Mouse (Mus musculus) kidney, postnatal 0 days (tissue): ENCODE data around the gene Slc5a10. TPM values are rescaled to one million over a fixed set of nuclear protein-coding genes. Genes with fewer than 3 reads are reported as not detected.

Source experiments
- ATAC-seq: fragments of 200-750 bp; cut with Nextera tagmentation; replicated peaks from 2 replicates; pipeline ENCODE4 v1.8.0; 2017; ENCODE audit warnings: low read depth, moderate number of reproducible peaks, moderate TSS enrichment, moderate library complexity; ENCODE audit not compliant: low FRiP score
- DNase-seq: peaks from one replicate; pipeline ENCODE4 v3.0.0-alpha.2; 2016; ENCODE audit warnings: low spot score
- H3K27ac ChIP-seq: fragments of 300-500 bp; sonication (generic); 2 replicates; pipeline ENCODE4 v1.5.1; 2014; ENCODE audit warnings: mild to moderate bottlenecking
- H3K27me3 ChIP-seq: fragments of 300-500 bp; sonication (generic); 2 replicates; pipeline ENCODE4 v1.6.1; 2014; ENCODE audit warnings: low read length, mixed read lengths; ENCODE audit not compliant: insufficient read depth
- H3K36me3 ChIP-seq: fragments of 300-500 bp; sonication (generic); 2 replicates; pipeline ENCODE4 v1.6.1; 2014; ENCODE audit warnings: low read length, mixed read lengths; ENCODE audit not compliant: insufficient read depth
- H3K4me1 ChIP-seq: fragments of 300-500 bp; sonication (generic); replicated peaks from 2 replicates; pipeline ENCODE4 v1.6.1; 2014; ENCODE audit warnings: antibody characterized with exemption, low read length, mixed read lengths; ENCODE audit not compliant: insufficient read depth
- H3K4me2 ChIP-seq: fragments of 300-500 bp; sonication (generic); 2 replicates; pipeline ENCODE4 v1.6.1; 2014; ENCODE audit warnings: mild to moderate bottlenecking, low read length, moderate library complexity, mixed read lengths
- H3K4me3 ChIP-seq: fragments of 300-500 bp; sonication (generic); replicated peaks from 2 replicates; pipeline ENCODE4 v1.5.1; 2014; ENCODE audit warnings: low read depth, low read length
- H3K9ac ChIP-seq: fragments of 300-500 bp; sonication (generic); 2 replicates; pipeline ENCODE4 v1.6.1; 2014; ENCODE audit warnings: low read depth, low read length
- H3K9me3 ChIP-seq: fragments of 300-500 bp; sonication (generic); replicated peaks from 2 replicates; pipeline ENCODE4 v1.6.1; 2016; ENCODE audit warnings: low read length, inconsistent platforms, mixed read lengths
- CTCF ChIP-seq: IDR thresholded peaks from 2 replicates; pipeline ENCODE4 v1.5.1; 2016; ENCODE audit warnings: antibody characterized with exemption, low read depth, mild to moderate bottlenecking, moderate library complexity
- WGBS: fragments of 180-500 bp; shearing (Covaris S2); extraction: QIAGEN DNeasy Blood & Tissue Kit; methylation state at CpG from one replicate; pipeline ENCODE4 v1.1.7; 2014; 5-methylcytosine and 5-hydroxymethylcytosine counted together
- polyA plus RNA-seq: library from polyadenylated mRNA; unstranded; fragments of >200 nt; fragmentation: Nextera tagmentation; extraction: Ambion mirVana; gene quantifications from 2 replicates; pipeline ENCODE4 v1.2.1, GENCODE M21; 2015

Gene Slc5a10
- polyA plus RNA-seq, 1 experiment from 2014 or later: 19.6 TPM

DNA sequence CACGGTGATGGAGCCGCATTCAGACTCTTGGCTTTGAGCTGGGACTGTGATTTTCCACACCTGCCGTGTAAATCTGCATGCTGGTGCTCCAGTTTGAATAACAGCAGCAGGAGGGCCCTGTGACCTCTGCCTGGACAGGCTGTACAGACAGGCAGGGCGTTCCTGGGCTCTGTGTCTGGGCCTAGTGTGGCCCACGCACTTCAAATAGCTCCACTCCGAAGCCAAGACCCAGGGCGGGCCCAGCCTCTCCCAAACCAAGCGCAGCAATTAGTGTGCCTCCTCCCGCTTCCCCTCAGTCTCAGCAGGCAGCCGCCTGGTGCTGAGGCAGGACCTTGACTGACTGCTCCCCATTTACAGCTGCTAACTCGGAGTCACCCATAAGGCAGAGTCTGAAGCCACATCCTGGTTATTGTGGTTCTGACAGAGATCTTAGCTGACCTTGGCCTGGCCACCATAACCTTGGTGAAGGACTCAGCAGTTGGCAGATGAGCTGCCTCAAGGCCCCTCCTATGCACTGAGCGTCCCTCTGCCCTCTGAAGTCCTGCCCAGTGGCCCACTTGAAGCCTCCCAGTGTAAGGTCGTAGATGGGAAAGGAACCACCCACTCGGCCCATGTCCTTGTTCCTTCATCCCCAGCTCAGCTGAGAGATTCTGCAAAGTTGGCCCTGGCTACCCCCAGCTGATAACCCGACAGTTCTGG is 7.3 kb downstream of the Slc5a10 start:
- WGBS: 63% methylated on average over 15 of the region's 15 CpGs
- ATAC-seq: no peak
- H3K27me3 ChIP-seq: no peaks in the 10 kb centered on the region

DNA sequence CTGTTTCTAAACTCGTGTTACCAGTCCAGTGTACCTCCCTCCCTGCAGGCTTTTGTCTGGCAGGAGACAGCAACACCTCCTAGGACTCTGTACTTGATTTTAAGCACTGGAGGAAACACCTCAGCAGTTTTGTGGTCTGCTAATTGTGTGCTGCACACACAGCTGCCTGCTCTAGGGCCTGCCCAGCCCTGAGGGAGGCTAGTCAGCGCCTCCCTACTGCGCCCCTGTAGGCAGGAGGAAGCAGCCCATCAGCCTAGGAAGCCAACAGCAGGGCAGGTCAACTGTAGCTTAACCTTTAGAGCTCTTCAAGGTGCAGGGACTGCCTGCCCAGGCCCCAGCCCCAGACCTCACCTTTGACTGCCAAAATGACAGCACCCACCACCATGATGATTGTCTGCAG is 11.7 kb downstream of the Slc5a10 start:
- H3K36me3 ChIP-seq: no peaks in the 10 kb centered on the region
- no peak for TF ChIP-seq CTCF

More for the DNA sequence above, 7.3 kb downstream of the Slc5a10 start:
- H3K36me3 ChIP-seq: no peaks in the 10 kb centered on the region
- no peak for TF ChIP-seq CTCF
- no peak overlapping the region for H3K4me2 ChIP-seq
- H3K4me1 ChIP-seq: no peaks in the 10 kb centered on the region
- H3K9me3 ChIP-seq: no peaks in the 10 kb centered on the region
- H3K4me3 ChIP-seq: no peak overlapping the region
- DNase-seq: peak; percentile 12
- no peak overlapping the region for H3K9ac ChIP-seq
- no peak overlapping the region for H3K27ac ChIP-seq

DNA sequence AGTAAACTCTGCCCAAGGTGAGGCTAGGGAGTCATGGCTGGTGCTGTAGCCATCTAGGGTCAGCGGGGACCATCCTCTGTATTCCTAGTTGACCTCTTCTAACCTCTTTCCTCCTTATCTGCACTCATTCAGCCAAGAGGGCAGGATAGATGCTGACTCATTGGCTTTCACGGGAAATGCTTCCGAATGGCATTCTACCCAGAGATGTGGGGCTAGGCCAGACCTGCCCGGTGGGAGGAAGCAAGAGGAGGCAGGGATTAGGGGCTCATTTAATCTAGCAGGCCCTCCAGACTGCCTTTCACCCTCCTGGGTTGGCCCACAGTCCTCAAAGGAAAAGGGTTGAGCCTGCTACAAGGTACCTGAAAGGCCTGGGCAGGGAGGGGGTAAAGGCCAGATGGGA is 14.4 kb downstream of the Slc5a10 start:
- ATAC-seq (no peak), DNase-seq (no peak)
- H3K4me1 ChIP-seq: no peaks in the 10 kb centered on the region
- no peak overlapping the region for H3K4me2 ChIP-seq
- no peak for TF ChIP-seq CTCF
- H3K27me3 ChIP-seq: no peaks in the 10 kb centered on the region
- H3K4me3 ChIP-seq: no peak overlapping the region
- no peaks in the 10 kb centered on the region for H3K36me3 ChIP-seq
- H3K9me3 ChIP-seq: no peaks in the 10 kb centered on the region
- WGBS: 64% methylated on average over 4 of the region's 4 CpGs
- no peak overlapping the region for H3K9ac ChIP-seq
- no peak overlapping the region for H3K27ac ChIP-seq

More for the DNA sequence above, 11.7 kb downstream of the Slc5a10 start:
- H3K9me3 ChIP-seq: no peaks in the 10 kb centered on the region
- H3K9ac ChIP-seq: no peak overlapping the region
- DNase-seq: no peak
- H3K27me3 ChIP-seq: no peaks in the 10 kb centered on the region
- no peaks in the 10 kb centered on the region for H3K4me1 ChIP-seq
- no peak overlapping the region for H3K4me3 ChIP-seq
- WGBS: 54% methylated on average over 3 of the region's 3 CpGs
- H3K4me2 ChIP-seq: no peak overlapping the region
- H3K27ac ChIP-seq: no peak overlapping the region
- no peak for ATAC-seq

DNA sequence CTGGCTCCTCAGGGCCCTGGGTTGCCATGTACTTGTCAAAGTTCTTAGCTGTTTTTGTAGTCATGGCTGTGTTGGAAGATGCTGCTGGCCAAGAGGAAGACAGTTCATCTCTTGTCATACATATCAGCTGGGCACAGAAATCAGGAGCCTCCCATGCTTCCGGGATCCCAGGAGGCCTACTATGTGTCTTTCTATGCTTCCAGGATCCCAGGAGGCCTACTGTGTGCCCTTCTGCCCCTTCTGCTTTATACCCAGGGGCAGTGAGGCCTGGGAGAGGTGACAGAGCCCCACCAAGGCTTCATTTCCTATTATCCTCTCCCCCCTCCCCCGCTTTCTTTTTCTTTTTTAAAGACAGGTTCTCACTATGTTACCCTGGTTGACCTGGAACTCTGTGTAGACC is 15.0 kb downstream of the Slc5a10 start:
- Histone ChIP-seq H3K4me1 (no peaks in the 10 kb centered on the region), H3K4me2 (no peak overlapping the region), H3K27me3 (no peaks in the 10 kb centered on the region), H3K27ac (no peak overlapping the region), H3K9me3 (no peaks in the 10 kb centered on the region), H3K4me3 (no peak overlapping the region), H3K9ac (no peak overlapping the region), H3K36me3 (no peaks in the 10 kb centered on the region)
- ATAC-seq: no peak
- WGBS: 89% methylated on average over 2 of the region's 2 CpGs
- DNase-seq: no peak
- no peak for TF ChIP-seq CTCF

DNA sequence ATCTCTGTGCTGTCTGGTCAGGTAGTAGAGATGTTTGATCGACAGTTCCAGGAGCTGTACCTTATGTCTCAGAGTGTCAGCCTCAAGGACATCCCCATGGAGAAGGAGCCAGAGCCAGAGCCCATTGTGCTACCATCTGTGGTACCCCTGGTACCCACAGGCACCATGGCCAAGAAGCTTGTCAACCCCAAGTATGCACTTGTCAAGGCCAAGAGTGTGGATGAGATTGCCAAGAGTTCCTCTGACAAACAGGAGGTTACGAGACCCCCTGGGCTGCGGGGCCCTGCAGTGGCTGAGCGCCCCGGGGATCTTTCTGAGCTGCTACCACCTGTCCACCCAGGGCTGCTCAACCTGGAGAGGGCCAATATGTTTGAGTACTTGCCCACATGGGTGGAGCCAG is 18.1 kb downstream of the Slc5a10 start:
- H3K27me3 ChIP-seq: no peaks in the 10 kb centered on the region
- 95% methylated on average over 5 of the region's 5 CpGs for WGBS
- no peak overlapping the region for H3K9ac ChIP-seq
- TF ChIP-seq CTCF: no peak
- DNase-seq: no peak
- no peak for ATAC-seq
- no peaks in the 10 kb centered on the region for H3K9me3 ChIP-seq
- H3K27ac ChIP-seq: no peak overlapping the region
- H3K36me3 ChIP-seq: no peaks in the 10 kb centered on the region
- no peak overlapping the region for H3K4me2 ChIP-seq
- peaks cover 6% of the 10 kb centered on the region; the same call in 1 of the 2 replicates for H3K4me1 ChIP-seq
- H3K4me3 ChIP-seq: no peak overlapping the region

DNA sequence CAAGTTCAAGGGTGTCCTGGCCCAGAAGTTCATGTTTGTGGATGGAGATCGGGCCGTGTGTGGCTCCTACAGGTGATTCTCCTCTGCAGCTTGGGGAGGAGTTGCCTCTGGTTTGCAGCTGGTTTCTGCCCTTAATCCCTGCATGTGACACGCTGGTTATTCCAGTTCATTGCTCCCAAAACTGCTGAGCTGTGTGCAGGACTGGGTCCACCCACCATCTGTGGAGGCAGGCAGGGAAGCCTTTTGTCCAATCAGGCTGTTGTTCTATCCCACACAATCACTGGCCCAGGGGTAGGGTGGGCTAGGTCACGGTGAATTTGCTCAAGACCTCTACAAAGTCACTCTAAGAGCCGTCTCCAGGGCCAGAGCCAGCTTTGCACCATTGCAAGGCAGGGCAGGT is 18.9 kb downstream of the Slc5a10 start:
- 35% methylated on average over 5 of the region's 5 CpGs for WGBS
- no peaks in the 10 kb centered on the region for H3K36me3 ChIP-seq

DNA sequence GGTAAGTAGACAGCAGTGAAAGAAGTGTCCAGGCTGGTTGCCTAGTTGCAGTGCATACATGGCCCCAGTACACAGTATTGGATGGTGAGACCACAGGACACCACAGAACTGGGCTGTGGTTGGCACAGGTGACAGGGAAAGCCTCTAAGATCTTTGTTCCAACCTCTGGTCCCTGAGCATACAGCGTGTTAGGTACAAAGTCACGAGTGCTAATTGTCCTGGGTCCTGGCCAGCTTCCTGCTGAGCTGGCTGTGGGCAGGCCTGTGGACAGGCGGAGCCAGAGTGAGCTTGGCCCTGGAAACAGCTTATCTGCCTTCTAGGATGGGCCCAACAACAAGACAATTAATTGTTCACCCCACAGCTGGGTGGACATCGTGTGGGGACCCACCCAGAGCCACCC is 20.7 kb downstream of the Slc5a10 start:
- no peak overlapping the region for H3K4me2 ChIP-seq
- ATAC-seq (peak; percentile 63; the same call in 1 of the 2 replicates), DNase-seq (peak; percentile 27)
- no peaks in the 10 kb centered on the region for H3K27me3 ChIP-seq
- no peaks in the 10 kb centered on the region for H3K36me3 ChIP-seq
- H3K9ac ChIP-seq: no peak overlapping the region
- no peak overlapping the region for H3K4me3 ChIP-seq
- peaks cover 6% of the 10 kb centered on the region; the same call in 1 of the 2 replicates for H3K4me1 ChIP-seq
- no peak for TF ChIP-seq CTCF
- WGBS: 68% methylated on average over 4 of the region's 4 CpGs
- H3K27ac ChIP-seq: 0 out of 2 replicates have a peak overlapping the region, but pooled peaks have one; percentile 10
- no peaks in the 10 kb centered on the region for H3K9me3 ChIP-seq

More for the DNA sequence above, 18.9 kb downstream of the Slc5a10 start:
- Histone ChIP-seq H3K27me3 (no peaks in the 10 kb centered on the region), H3K9me3 (no peaks in the 10 kb centered on the region), H3K4me3 (no peak overlapping the region), H3K27ac (peak overlapping the region; percentile 19; the same call in 1 of the 2 replicates), H3K4me2 (no peak overlapping the region), H3K4me1 (peaks cover 6% of the 10 kb centered on the region; the same call in 1 of the 2 replicates), H3K9ac (no peak overlapping the region)
- ATAC-seq (peak; percentile 63), DNase-seq (no peak)
- no peak for TF ChIP-seq CTCF
